Mouse (Mus musculus) midbrain, embryonic 15.5 days (tissue): ENCODE results near the gene Pbp2. TPM values are rescaled to one million over a fixed set of nuclear protein-coding genes. Genes with fewer than 3 reads are reported as not detected.

Experiments used
- ATAC-seq: fragments of 200-750 bp; cut with Nextera tagmentation; replicated peaks from 2 replicates; pipeline ENCODE4 v1.8.0; 2017; ENCODE audit warnings: moderate TSS enrichment
- H3K27ac ChIP-seq: fragments of 300-500 bp; sonication (generic); 2 replicates; pipeline ENCODE4 v1.5.1; 2015; ENCODE audit warnings: mild to moderate bottlenecking, inconsistent platforms
- H3K27me3 ChIP-seq: fragments of 300-500 bp; sonication (generic); replicated peaks from 2 replicates; pipeline ENCODE4 v1.6.1; 2015; ENCODE audit warnings: inconsistent platforms
- H3K36me3 ChIP-seq: fragments of 300-500 bp; sonication (generic); replicated peaks from 2 replicates; pipeline ENCODE4 v1.6.1; 2015; ENCODE audit warnings: inconsistent platforms
- H3K4me1 ChIP-seq: fragments of 300-500 bp; sonication (generic); 2 replicates; pipeline ENCODE4 v1.6.1; 2015; ENCODE audit warnings: inconsistent platforms
- H3K4me2 ChIP-seq: fragments of 300-500 bp; sonication (generic); 2 replicates; pipeline ENCODE4 v1.6.1; 2015; ENCODE audit warnings: inconsistent platforms, mild to moderate bottlenecking, moderate library complexity
- H3K4me3 ChIP-seq: fragments of 300-500 bp; sonication (generic); 2 replicates; pipeline ENCODE4 v1.5.1; 2015; ENCODE audit warnings: mild to moderate bottlenecking, inconsistent platforms
- H3K9ac ChIP-seq: fragments of 300-500 bp; sonication (generic); 2 replicates; pipeline ENCODE4 v1.6.1; 2015; ENCODE audit warnings: mild to moderate bottlenecking, inconsistent platforms
- H3K9me3 ChIP-seq: fragments of 300-500 bp; sonication (generic); 2 replicates; pipeline ENCODE4 v1.6.1; 2016; ENCODE audit warnings: inconsistent platforms
- WGBS: fragments of 180-500 bp; shearing (Covaris S2); methylation state at CpG from one replicate; pipeline ENCODE4 v1.1.7; 2015; ENCODE audit warnings: mixed read lengths; 5-methylcytosine and 5-hydroxymethylcytosine counted together
- polyA plus RNA-seq: library from polyadenylated mRNA; unstranded; fragments of >200 nt; fragmentation: Nextera tagmentation; extraction: Ambion mirVana; gene quantifications from 2 replicates; pipeline ENCODE4 v1.2.1, GENCODE M21; 2015

The Pbp2 gene
- polyA plus RNA-seq: not detected in 2 replicates

DNA sequence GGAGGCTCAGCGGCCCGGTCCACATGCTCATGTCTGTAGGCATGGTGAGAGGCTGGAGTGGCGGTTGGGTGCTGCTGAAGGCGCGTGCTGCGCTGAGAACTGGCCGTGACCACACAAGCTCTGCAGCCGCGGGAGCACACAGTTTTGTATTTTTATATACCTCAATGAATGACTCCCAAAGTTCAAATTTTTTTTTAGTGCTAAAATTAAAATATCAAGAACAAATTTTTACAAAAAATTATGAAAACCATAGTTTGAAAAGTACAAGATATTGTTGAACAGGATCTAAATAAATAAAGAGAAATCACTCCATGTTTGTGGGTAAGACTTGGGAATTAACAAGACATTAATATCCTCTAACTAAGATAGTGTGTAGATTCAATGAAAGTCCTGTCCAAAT is at the start of gene Pbp2:
Gene Pbp2, minus strand, starts transcription at position 101 of the 400 bp plus-strand sequence.
- H3K9ac ChIP-seq: no peak within 1 kb of the TSS
- no peak within 1 kb of the TSS for H3K4me2 ChIP-seq
- H3K9me3 ChIP-seq: no peaks in the 10 kb centered on the region
- no peaks in the 10 kb centered on the region for H3K27me3 ChIP-seq
- H3K4me3 ChIP-seq: no peak within 1 kb of the TSS
- no peak within 1 kb of the TSS for H3K27ac ChIP-seq
- 97% methylated on average over 9 of the region's 9 CpGs for WGBS
- no peaks in the 10 kb centered on the region for H3K4me1 ChIP-seq
- H3K36me3 ChIP-seq: no peaks in the 10 kb centered on the region
- no peak for ATAC-seq

DNA sequence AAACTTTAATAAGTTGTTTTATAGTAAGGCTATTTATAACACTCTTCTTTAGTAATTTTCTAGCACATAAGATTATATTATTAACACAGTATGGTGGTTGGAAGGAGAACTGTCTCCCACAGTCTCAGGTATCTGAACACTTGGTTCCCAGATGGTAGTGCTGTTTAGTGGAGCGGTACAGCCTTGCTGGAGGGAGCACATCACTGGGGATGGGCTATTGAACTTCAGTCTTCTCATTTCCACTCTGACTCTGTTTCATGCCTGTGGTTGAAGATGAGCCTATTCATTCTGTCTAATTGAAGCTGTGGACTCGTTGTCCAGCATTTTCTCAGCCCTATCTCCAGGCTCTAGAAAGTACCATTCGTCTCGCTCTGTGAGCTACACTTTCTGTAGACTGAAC is 44.7 kb upstream of the Pbp2 start:
- WGBS: 95% methylated on average over 4 of the region's 4 CpGs
- Histone ChIP-seq H3K4me3 (no peak overlapping the region), H3K4me1 (peaks cover 2% of the 10 kb centered on the region; the same call in 1 of the 2 replicates), H3K27me3 (no peaks in the 10 kb centered on the region), H3K36me3 (no peaks in the 10 kb centered on the region), H3K27ac (no peak overlapping the region), H3K4me2 (no peak overlapping the region), H3K9me3 (no peaks in the 10 kb centered on the region), H3K9ac (no peak overlapping the region)
- ATAC-seq: no peak

DNA sequence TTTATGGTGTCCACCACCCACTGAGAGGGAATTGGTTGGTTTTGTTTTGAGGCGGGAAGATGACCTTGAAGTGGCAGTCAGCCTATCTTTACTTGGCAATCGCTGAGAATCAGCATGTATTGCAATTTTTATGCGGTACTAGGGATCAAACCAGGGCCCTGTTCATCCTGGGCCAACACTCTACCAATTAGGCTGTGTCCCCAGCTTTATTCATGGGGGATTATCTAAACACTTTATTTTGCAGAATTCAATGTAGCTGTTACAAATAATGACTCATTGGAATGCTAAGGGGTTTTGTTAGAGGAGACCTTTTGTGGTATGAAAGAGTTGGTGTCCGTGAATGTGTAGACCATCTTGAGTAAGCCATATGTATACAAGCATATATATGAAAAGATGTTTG is 42.3 kb upstream of the Pbp2 start:
- WGBS: 48% methylated on average over 4 of the region's 4 CpGs
- Histone ChIP-seq H3K4me2 (no peak overlapping the region), H3K9ac (no peak overlapping the region), H3K27ac (no peak overlapping the region), H3K4me1 (peaks cover 2% of the 10 kb centered on the region; the same call in 1 of the 2 replicates), H3K27me3 (no peaks in the 10 kb centered on the region), H3K36me3 (no peaks in the 10 kb centered on the region), H3K4me3 (no peak overlapping the region), H3K9me3 (no peaks in the 10 kb centered on the region)
- no peak for ATAC-seq

DNA sequence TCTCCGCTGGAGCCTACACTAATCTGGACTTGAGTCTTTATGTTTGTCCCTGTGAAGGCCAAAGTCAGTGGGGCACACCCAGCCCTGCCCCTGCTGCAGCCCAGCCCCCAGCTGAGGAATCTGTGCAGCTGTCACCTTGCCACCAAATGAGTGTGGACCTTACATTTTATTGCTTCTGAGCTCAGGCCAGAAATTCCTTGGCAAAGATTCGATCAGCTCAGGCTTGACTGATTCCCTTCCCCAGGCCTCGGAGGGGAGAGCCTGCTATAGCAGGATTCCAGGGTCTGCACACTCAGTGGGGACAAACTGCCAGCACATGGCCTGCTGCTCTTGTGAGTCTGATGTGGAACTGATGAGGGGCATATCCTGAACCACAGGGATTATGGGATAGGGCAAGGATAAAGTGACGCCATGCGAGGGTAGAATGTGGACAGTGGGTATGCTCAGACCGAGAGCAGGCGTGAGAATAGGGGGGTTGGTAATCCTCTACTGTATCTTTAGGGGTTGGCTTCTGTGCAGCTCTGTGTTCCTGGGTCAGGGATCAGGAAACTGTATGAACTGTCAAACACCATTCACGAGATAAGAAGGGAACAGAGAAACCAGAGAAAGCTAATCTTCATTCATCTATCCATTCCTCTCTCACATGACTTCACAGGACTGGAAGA is 41.6 kb upstream of the Pbp2 start:
- H3K4me3 ChIP-seq: no peak overlapping the region
- no peak for ATAC-seq

DNA sequence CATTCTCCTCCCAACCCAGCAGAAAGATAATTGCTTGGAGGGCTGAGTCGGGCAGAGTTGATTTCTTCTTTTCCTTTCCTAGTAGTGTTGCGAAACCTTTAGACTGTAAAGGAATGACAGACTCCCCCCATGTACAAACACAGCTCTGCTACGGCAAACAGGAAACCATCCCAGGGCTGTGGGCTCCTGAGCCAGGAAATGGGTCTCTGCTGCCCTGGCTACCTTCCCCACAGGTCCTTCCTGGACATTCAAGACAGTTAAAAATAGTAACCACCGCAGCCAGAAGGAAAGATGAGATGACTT is 30.8 kb upstream of the Pbp2 start:
- Histone ChIP-seq H3K27me3 (no peaks in the 10 kb centered on the region), H3K27ac (no peak overlapping the region), H3K4me2 (no peak overlapping the region), H3K4me3 (no peak overlapping the region), H3K9me3 (no peaks in the 10 kb centered on the region), H3K4me1 (no peaks in the 10 kb centered on the region), H3K36me3 (no peaks in the 10 kb centered on the region), H3K9ac (no peak overlapping the region)
- WGBS: 77% methylated on average over 4 of the region's 4 CpGs
- no peak for ATAC-seq

More for the DNA sequence above, 41.6 kb upstream of the Pbp2 start:
- H3K27ac ChIP-seq: no peak overlapping the region
- H3K4me2 ChIP-seq: no peak overlapping the region
- no peaks in the 10 kb centered on the region for H3K27me3 ChIP-seq
- no peak overlapping the region for H3K9ac ChIP-seq
- no peaks in the 10 kb centered on the region for H3K9me3 ChIP-seq
- 69% methylated on average over 8 of the region's 8 CpGs for WGBS
- peaks cover 2% of the 10 kb centered on the region; the same call in 1 of the 2 replicates for H3K4me1 ChIP-seq
- H3K36me3 ChIP-seq: no peaks in the 10 kb centered on the region

DNA sequence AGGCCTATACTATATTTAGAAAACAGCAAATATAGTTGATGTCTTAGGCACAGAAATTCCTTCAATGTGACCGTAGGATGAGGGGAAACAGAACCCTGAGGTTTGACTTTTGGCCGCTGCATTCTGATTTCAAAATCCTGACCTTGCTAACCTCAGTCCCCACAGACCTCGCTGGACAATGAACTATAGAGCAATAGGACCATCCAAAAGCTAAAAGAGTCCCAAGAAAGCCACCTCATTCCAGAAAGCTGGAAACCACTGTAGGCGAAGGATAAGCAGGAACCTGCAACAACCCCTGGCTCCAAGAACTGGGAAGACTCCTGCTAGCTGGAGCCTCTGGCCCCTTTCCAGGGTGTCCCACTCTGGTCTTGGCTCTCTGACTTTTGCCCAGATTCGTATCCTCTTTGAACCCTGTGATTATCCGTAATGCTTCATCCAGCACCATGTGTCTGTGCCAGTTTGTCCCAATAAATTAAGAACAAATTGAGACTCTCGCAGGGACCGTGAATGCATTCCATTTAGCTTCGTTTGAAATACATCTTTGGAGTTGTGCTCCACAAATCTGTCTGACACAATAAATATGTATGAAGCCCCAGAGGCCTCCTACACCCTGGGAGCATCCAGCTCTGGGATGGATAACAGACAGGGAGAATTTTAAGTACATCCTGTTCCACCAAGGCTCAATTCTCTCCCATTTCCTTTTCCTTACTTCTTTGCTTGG is 30.3 kb upstream of the Pbp2 start:
- no peak for ATAC-seq
- Histone ChIP-seq H3K9ac (no peak overlapping the region), H3K27ac (no peak overlapping the region), H3K9me3 (no peaks in the 10 kb centered on the region), H3K36me3 (no peaks in the 10 kb centered on the region), H3K4me2 (no peak overlapping the region), H3K27me3 (no peaks in the 10 kb centered on the region), H3K4me3 (no peak overlapping the region), H3K4me1 (no peaks in the 10 kb centered on the region)
- 70% methylated on average over 9 of the region's 9 CpGs for WGBS

DNA sequence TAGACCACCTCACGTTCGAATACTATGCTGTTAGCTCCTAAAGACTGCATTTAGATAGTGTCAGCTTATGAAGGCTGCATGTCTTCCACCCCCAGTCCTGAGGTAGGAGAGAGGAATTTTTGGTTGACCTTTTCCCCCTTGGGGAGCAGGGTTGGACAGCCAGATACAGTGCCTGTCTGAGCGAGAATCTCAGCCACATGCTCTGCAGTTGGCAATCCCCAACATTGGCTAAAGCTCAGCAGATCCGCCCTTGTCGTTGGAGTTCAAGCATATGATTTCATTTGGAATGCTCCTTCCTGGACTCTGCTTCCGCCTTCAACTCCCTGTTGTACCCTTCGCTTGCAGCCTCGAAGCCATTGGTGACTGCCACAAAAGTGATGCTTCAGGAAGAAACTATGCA is 26.2 kb upstream of the Pbp2 start:
- no peak for ATAC-seq
- H3K36me3 ChIP-seq: no peaks in the 10 kb centered on the region
- no peak overlapping the region for H3K4me3 ChIP-seq
- 88% methylated on average over 8 of the region's 8 CpGs for WGBS
- no peak overlapping the region for H3K9ac ChIP-seq
- peaks cover 19% of the 10 kb centered on the region for H3K4me1 ChIP-seq
- H3K9me3 ChIP-seq: no peaks in the 10 kb centered on the region
- no peak overlapping the region for H3K27ac ChIP-seq
- no peaks in the 10 kb centered on the region for H3K27me3 ChIP-seq
- H3K4me2 ChIP-seq: no peak overlapping the region

DNA sequence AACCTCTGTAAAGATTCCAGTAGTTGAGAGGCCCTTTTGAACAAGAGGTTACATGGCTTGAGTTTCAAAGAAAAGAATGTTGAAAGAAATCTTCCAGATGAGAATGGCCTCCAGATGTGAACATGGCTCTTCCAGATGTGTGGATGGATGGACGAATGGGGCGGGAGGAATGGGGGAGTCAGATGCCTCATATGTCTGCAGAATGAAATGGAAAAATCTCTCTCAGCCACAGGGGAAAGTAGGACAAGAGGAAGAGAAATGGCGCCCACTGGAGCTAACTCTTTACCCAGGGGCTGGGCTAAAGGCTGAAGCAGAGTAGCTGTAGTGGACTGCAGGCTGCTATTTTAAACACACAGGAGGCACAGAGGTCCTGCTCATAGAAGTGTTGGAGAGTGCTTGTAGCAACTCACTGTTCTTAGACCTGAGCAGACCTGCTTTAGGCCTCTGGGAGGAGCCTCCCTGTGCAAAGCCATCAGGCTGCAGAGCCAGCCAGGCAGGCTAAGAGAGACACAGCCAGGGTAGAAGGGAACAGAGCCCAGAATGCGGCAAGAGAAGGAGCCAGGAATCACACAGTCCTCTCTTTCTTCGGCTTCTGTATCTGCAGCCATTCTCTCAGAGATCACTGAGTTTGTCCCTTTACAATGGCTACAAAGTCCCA is 23.9 kb upstream of the Pbp2 start:
- H3K4me1 ChIP-seq: peaks cover 19% of the 10 kb centered on the region
- no peak overlapping the region for H3K4me2 ChIP-seq
- H3K27me3 ChIP-seq: no peaks in the 10 kb centered on the region
- H3K9ac ChIP-seq: no peak overlapping the region
- 79% methylated on average over 5 of the region's 5 CpGs for WGBS
- H3K36me3 ChIP-seq: no peaks in the 10 kb centered on the region
- H3K27ac ChIP-seq: peak overlapping the region; percentile 34; the same call in 1 of the 2 replicates
- H3K9me3 ChIP-seq: no peaks in the 10 kb centered on the region
- no peak for ATAC-seq
- H3K4me3 ChIP-seq: no peak overlapping the region

DNA sequence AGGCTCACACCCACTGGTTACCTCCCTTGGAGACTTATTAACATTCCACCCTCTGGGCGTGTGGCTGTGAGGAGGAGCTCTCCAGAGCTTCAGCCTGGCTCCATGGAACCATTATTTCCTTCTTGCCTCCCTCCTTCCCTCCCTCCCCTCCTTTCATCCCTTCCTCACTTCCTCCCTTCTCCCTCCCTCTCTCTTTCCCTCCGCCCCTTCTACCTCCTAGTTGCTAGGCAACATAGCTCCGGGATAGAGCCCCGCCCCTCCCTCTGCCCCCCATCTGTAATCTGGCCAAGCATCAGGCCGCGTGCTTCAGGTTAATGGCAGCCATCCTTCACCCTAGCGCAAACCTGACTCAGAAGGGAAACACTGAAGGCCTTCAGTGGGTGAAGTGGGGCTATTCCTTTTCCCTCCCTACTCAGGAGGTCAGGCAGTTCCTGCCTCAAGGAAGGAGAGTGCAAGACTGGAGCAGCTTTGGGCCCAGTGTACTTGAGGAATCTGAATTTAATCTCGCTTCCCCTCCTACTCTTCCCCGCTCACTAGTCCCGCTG is 22.6 kb upstream of the Pbp2 start:
- H3K4me2 ChIP-seq: peak overlapping the region; percentile 30; the same call in 1 of the 2 replicates
- no peak overlapping the region for H3K9ac ChIP-seq
- H3K4me3 ChIP-seq: no peak overlapping the region
- whole genome bisulfite sequencing: 9% methylated on average over 10 of the region's 10 CpGs
- H3K27ac ChIP-seq: peak overlapping the region; percentile 68
- no peaks in the 10 kb centered on the region for H3K27me3 ChIP-seq
- H3K36me3 ChIP-seq: no peaks in the 10 kb centered on the region
- no peaks in the 10 kb centered on the region for H3K9me3 ChIP-seq
- ATAC-seq: peak; percentile 67
- peaks cover 19% of the 10 kb centered on the region for H3K4me1 ChIP-seq

DNA sequence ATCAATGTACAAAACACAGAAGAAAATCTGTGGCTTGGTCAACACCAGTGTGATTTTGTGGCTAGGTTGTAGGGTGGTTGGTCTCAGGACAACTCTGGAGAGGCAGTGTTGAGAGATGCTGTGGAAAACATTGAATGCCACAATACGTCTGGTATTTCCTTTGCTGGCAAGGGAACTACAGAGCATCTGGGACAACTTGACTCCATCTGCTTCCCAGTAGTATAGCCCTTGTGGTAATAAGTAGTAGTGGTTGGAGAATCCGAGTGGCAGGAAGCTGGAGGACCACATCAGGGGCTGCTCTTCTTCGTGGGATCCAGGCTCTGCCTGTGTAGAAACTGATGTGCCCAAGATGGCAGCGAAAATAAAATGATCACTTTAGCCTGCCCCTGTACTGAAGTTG is 21.7 kb upstream of the Pbp2 start:
- Histone ChIP-seq H3K4me2 (no peak overlapping the region), H3K4me1 (peaks cover 19% of the 10 kb centered on the region), H3K36me3 (no peaks in the 10 kb centered on the region), H3K27ac (no peak overlapping the region), H3K9me3 (no peaks in the 10 kb centered on the region), H3K27me3 (no peaks in the 10 kb centered on the region), H3K4me3 (no peak overlapping the region), H3K9ac (no peak overlapping the region)
- 87% methylated on average over 4 of the region's 4 CpGs for WGBS
- no peak for ATAC-seq

DNA sequence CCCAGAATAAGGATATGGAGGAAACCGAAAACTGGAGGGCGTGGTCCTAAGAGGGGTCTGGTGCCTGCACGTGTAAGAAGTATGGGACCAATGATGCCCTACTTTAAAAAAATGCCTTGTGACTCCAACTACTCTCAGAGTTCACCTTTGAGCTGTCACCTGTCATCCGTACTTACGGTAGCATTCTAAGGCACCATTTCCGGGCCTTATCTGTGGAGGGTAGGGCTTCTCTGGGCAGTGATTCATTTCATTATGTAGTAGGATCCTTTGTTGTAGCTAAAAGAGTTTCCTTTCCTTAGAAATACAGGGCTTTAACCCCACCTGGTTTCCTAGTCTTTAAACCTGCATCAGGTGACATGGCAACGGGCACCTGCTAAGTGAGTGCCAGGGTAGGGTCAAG is 16.6 kb upstream of the Pbp2 start:
- Histone ChIP-seq H3K36me3 (no peaks in the 10 kb centered on the region), H3K9ac (no peak overlapping the region), H3K27ac (no peak overlapping the region), H3K4me2 (no peak overlapping the region), H3K4me3 (no peak overlapping the region), H3K27me3 (no peaks in the 10 kb centered on the region), H3K4me1 (peaks cover 7% of the 10 kb centered on the region; the same call in 1 of the 2 replicates), H3K9me3 (no peaks in the 10 kb centered on the region)
- WGBS: 88% methylated on average over 7 of the region's 7 CpGs
- no peak for ATAC-seq

DNA sequence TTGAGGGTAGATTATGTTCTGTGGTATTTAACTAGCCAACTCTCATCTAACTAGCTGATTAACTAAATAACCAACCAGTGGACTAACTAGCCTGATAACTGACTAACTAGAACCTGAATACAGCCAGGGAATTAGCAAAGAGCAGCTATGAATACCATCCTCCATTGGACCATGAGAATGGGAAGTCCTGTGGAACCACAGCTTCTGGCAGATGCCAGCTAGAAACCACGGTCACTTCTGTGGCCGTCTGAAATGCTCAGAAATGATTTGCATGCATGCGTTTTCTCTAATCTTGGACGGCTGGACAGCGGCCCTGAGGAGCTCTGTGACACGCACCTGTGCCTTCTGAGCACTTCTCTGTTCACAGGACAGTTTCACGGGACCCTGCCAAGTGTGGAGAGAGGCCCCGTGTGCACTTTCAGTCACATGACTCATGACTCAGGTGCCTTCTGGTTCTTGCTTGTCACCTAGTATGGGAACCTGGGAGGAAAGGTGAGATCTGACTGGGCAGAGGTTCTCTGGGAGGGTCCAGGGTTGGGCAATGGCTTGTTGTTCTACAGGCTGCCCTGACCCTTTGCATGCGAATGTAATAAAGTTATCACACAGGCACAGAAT is 14.6 kb upstream of the Pbp2 start:
- Histone ChIP-seq H3K9ac (no peak overlapping the region), H3K36me3 (no peaks in the 10 kb centered on the region), H3K27ac (no peak overlapping the region), H3K9me3 (no peaks in the 10 kb centered on the region), H3K4me2 (no peak overlapping the region), H3K4me1 (peaks cover 7% of the 10 kb centered on the region; the same call in 1 of the 2 replicates), H3K4me3 (no peak overlapping the region), H3K27me3 (no peaks in the 10 kb centered on the region)
- WGBS: 83% methylated on average over 9 of the region's 9 CpGs
- ATAC-seq: no peak
